Mouse (Mus musculus): ENCODE data around the gene Ccdc66.

The Ccdc66 gene

DNA sequence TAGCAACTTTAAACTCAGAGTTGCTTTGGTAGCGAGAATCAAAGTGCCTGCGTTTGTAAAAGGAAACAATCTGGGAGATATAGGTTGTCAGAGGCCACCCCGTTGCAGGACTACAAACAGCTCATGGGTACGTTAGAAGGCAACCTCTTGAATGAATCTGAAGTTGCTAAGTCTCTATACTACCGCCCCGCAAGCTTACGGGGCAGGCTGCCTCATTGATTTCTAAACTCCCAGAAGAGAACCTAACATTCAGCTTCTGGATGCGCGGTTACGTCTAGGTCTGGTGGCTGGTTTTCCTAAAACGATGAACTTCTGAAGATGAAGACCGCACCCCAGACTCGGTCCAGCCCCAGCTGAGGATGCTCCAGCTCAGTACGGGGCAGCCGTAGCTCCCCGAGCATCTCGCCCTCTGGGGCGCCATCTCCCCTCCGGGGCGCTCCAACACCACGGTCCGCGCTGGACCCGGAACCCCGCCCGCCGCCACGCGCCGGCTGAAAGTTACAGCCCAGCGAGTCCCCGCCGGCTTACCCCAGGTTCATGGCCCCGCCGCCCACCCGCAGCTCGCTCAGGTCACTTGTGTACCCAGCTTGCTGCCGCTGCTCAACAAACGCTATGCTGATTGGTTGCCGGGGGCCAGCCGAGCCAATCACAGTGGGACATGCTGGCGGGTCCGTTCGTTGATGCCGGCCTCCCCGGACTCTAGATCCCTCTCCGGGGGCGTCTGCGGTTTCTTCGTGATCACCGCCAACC is at the start of gene Ccdc66:
TSS of gene Ccdc66 (minus strand) at position 567 of the 750 bp plus-strand sequence.
- ChIA-PET CTCF (interaction anchor here in 3 of 4 experiments (0.5 to 2.0 kb wide), 12 partner anchors 9 to 477 kb away, joined by 3 to 11 read pairs (median 3); no protein-coding TSS in a partner anchor), POLR2A (interaction anchor here in 3 of 4 experiments (0.5 to 7.3 kb wide), 27 partner anchors 8 to 321 kb away, joined by 3 to 43 read pairs (median 4); partner anchors contain the start of gene Fam208a (in 3 of the 3))

DNA sequence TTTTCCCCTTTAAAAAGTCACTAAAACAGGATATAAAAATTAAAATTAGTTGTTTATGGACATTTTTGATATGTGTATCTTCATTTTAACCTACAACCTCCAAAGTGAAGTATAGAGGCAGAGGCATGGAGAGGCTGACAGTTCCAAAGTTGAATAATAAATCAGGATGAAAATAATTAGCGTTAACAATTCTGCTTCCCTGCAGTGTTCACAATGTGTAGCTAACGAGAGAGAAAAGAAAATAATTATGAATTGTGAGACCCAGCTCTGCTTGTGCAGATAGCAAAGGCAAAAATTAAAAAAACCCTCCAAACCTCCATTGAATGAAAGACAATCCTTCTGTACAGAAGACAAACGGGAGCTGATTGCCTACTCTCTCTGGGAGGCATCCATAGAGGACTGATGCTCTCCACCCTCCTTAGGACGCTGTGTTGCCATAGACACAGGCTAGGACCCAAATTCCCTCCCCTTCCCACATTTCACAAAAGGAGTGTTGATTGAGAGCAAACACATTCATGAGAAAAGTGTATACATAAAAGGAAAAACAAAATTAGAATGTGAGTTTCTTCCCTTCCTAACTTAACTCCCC is 35.7 kb upstream of the Ccdc66 start:
- CTCF ChIA-PET = interaction anchor here in 1 of 4 experiments (1.2 kb wide), 1 partner anchor 16 kb away, joined by 4 read pairs; no protein-coding TSS in a partner anchor
- POLR2A ChIA-PET = no interaction called here

DNA sequence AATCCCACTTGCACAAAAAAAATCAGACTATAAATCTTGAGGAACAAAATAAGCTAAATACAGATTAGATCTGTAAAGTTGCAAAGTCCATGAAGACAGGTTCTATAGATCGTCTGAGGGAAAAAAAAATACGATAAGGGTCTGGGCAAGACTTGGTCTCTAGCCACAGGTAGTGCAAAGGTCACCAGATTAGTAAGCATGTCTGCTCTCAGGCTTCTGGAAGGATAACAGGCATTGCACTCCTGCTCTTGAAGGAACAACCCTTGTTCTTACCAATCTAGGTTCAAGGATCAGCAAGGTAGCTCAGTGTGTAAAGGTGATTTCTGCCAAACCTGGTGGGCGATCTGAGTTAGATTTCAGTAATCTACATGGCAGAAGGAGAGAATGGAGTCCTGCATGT is 28.2 kb upstream of the Ccdc66 start:
- CTCF ChIA-PET = no interaction called here

DNA sequence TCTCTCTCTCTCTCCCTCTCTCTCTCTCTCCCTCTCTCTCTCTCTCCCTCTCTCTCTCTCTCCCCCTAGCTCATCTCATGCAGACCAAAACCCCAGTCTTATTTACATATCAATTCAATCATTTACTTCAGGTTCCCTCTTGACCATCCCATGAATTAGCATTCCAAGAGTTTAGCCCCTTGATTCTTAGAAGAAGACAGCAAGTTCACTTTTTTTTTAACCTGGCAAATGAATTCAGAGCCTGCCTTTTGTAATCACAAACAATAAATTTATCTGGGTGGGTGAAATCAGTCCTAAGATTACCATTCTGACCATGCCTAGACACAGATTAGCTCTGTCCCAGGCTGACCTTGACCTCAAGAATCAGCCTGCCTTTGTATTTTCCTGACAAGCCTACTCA is 16.3 kb upstream of the Ccdc66 start:
- ChIA-PET POLR2A (interaction anchor here in 1 of 4 experiments (0.6 to 1.0 kb wide), 2 partner anchors 36 to 72 kb away, joined by 3 to 4 read pairs; no protein-coding TSS in a partner anchor), CTCF (no interaction called here)

More for the DNA sequence above, 28.2 kb upstream of the Ccdc66 start:
- POLR2A ChIA-PET = interaction anchor here in 1 of 4 experiments (0.6 kb wide), 1 partner anchor 8 kb away, joined by 3 read pairs; no protein-coding TSS in a partner anchor

DNA sequence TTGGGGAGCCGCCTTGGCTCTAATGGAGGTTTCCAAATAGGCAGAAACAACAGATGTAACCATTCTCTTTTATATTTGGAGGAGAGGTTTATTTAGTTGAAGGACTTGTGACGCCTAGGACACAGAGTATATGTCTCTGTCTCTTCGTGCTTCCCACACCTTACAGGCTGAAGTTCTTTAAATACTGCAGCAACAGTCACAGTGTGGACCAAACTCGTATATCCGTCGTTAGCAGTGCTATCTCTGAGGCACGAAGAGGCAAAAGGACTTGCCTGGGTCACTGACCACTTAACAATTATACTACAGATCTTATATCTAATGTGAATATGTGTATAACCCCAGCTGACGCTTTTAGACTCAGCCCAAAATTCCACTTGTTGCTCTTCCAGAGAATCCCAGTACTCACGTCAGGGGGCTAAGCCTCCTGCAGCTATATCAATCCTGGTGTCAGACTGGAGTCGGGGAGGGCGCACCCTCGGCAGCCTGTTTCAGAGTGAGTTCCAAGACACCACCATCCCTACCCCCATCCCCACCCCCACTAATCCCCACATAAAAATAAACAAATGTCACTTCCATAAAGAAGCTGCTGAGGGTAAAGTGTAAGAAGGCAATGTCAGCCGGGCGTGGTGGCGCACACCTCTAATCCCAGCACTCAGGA is 513 bp upstream of the Ccdc66 start:
- ChIA-PET CTCF (interaction anchor here in 3 of 4 experiments (0.6 to 1.2 kb wide), 6 partner anchors 8 to 232 kb away, joined by 3 to 9 read pairs (median 3); no protein-coding TSS in a partner anchor), POLR2A (interaction anchor here in 3 of 4 experiments (0.6 to 7.3 kb wide), 22 partner anchors 7 to 271 kb away, joined by 3 to 43 read pairs (median 4); partner anchors contain the start of gene Fam208a (in 3 of the 3))

DNA sequence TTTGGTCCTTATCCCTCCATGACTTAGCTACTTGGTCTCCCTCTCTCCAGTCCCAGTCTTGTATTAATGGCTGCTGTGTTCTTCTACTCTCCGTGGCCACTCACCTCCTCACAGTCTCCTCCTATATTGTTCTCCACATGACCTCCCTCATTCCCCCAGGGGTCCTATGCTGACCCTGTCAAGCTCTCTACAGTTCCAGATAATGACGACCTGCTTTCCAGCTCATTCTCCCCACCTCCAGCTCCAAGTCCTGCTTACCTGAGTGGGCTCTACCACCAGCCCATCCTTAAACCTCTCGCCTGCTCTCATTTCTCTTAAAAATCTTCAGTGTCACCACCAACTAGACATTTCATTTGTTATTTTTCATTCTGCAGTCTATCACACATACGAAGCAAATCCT is 7.2 kb downstream of the Ccdc66 start:
- POLR2A ChIA-PET = interaction anchor here in 1 of 4 experiments (0.7 kb wide), 1 partner anchor 63 kb away, joined by 3 read pairs; no protein-coding TSS in a partner anchor
- CTCF ChIA-PET = interaction anchor here in 2 of 4 experiments (0.6 to 0.7 kb wide), 4 partner anchors 59 to 244 kb away, joined by 3 to 14 read pairs (median 4); no protein-coding TSS in a partner anchor

DNA sequence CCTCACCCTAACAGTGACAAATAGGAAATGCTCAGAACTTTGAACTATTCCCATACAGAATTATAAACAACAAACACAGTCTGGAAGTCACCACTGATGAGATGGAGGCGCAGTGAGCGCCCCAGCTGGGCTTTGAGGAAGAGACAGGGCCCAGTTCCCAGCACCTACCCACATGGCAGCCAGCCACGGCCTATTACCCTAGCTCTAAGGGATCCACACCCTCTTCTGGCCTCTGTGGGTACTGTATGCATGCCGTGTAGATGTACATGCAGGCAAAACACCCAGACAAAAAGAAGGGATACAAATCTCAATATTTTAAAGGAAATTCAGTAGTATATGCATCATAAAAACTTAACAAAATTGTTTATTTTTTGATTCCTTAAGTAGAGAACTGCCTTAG is 14.7 kb downstream of the Ccdc66 start:
- ChIA-PET POLR2A (interaction anchor here in 2 of 4 experiments (0.6 to 1.5 kb wide), 4 partner anchors 15 to 370 kb away, joined by 3 to 7 read pairs (median 4); partner anchors contain the start of gene Ccdc66 (in 1 of the 2)), CTCF (interaction anchor here in 3 of 4 experiments (0.5 to 1.2 kb wide), 5 partner anchors 10 to 380 kb away, joined by 3 to 5 read pairs (median 3); partner anchors contain the start of gene Ccdc66 (in 1 of the 3))

DNA sequence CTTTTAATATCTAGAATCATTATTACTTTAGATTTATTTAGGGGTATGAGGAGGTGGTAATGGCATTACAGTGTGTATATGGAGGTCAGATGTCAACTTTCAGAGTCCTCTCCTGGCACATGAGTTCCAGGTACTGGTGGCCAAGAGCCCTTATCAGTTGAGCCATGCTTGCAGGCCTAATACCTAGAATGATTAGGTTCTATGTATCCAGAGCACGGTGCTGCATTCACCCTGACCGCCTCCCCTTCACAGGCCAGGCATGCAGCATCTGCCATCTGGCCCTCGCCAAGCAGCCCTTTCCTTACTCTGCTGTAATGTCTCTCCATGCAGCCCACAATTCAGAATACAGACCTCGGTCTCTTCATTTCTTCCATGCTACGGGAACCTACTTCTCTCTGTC is 16.9 kb downstream of the Ccdc66 start:
- CTCF ChIA-PET = no interaction called here

DNA sequence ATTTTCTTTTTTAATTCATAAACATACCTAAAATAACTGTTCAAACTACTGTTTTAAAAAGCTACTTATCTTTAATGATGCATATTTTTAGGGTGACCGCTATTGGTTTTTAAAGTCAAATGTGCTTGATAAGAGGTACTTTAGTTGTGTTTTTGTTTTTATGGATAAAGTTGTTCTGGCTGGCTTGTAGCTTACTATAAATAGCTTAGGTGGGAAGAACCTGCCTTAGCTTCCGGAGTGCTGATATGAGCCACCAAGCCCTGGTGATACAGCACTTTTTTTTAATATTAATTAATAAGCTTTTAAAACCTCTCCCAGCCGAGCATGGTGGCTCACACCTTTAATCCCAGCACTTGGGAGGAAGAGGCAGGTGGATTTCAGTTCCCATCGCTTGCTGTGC is 61.3 kb downstream of the Ccdc66 start:
- ChIA-PET POLR2A (interaction anchor here in 3 of 4 experiments (0.6 to 18.4 kb wide), 10 partner anchors 11 to 206 kb away, joined by 3 to 329 read pairs (median 8); partner anchors contain the start of gene Fam208a (in 2 of the 3)), CTCF (no interaction called here)

More for the DNA sequence above, 16.9 kb downstream of the Ccdc66 start:
- POLR2A ChIA-PET = interaction anchor here in 1 of 4 experiments (1.0 kb wide), 1 partner anchor 11 kb away, joined by 3 read pairs; no protein-coding TSS in a partner anchor

DNA sequence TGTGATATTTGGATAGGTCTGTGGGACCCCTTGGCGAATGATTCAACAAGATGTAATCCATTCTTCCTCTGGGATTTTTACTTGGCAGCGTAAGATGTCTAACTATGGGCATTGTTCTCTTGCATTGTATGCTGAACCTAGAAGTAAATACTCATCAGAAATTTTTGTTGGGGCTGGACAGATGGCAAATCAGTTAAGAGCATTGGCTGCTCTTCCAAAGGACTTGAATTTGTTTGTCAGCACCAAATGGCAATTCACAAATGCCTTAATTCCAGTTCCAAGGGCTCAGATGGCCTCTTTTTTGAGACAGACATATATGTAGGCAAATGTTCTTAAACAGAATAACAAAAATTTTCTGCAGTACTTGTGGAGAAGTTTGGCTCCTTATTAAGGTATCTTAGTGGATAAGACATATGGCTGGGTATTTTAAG is 63.4 kb downstream of the Ccdc66 start:
- ChIA-PET POLR2A (interaction anchor here in 3 of 4 experiments (0.6 to 18.4 kb wide), 9 partner anchors 11 to 58 kb away, joined by 3 to 329 read pairs (median 5); partner anchors contain the start of gene Fam208a (in 3 of the 3)), CTCF (interaction anchor here in 1 of 4 experiments (0.7 kb wide), 1 partner anchor 251 kb away, joined by 4 read pairs; no protein-coding TSS in a partner anchor)

DNA sequence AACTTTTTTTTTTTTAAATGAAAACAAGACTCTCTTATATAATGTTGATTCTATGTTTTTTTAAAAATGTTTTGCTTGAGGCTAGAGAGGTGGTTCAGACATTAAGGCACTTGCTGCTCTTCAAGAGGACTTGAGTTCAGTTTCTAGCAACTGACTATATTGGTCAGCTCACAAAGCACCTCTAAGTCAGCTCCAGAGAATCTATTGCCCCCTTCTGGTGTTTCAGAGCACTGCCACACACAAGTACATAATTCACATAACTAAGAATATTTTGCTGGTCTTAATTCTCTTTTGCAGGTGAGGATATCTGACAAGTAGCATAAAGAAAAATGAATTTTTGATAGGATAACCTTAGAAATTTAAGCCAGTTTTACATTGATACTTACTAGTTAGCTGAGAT is 67.3 kb downstream of the Ccdc66 start:
- POLR2A ChIA-PET = interaction anchor here in 3 of 4 experiments (0.6 to 18.4 kb wide), 11 partner anchors 4 to 326 kb away, joined by 3 to 329 read pairs (median 3); partner anchors contain the start of gene Fam208a (in 2 of the 3)
- CTCF ChIA-PET = interaction anchor here in 2 of 4 experiments (0.6 to 1.2 kb wide), 6 partner anchors 12 to 432 kb away, joined by 3 to 7 read pairs (median 5); partner anchors contain the start of gene Fam208a (in 1 of the 2)

DNA sequence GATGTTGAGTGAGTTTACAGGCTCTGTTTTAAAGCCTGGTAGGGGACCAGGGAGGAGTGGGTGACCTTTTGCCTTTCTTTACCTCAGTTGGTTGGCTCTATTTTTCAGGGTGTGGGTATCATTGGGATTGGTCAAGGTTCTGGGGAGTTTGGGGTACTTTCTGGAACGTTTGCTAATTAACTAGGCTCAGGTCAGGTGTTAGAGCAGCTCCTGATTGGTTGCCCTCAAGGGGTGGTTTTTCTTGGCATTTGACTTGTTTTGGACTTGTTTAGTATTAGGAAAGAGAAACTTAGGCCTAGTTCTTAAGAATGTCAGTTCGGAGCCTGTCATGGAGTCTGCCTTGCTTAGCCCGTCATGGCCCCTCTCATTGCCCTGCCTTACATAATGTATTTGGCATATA is 71.4 kb downstream of the Ccdc66 start:
- POLR2A ChIA-PET = interaction anchor here (0.6 to 18.4 kb wide), 28 partner anchors 3 to 297 kb away, joined by 3 to 329 read pairs (median 4); partner anchors contain the start of gene Fam208a (in 4 of the 4)
- CTCF ChIA-PET = no interaction called here

DNA sequence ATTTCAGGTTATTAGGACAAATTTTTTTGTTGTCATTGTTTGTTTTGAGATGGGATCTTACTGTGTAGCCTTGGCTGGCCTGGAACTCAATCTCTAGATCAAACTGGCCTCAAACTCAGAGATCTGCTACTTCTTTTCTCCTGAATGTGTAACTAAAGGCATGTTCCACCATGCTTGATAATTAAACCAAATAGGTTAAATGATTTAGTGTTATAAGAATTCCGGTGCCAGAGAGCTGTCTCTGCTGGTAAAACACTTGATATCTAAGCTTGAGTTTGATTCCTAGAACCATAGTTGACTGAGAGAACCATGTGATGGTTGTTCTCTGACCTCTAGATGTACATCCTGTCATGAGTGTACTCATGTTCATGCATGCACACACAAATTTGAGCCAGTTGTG is 72.1 kb downstream of the Ccdc66 start:
- ChIA-PET CTCF (no interaction called here), POLR2A (interaction anchor here in 3 of 4 experiments (0.8 to 18.4 kb wide), 20 partner anchors 3 to 241 kb away, joined by 3 to 329 read pairs (median 5); partner anchors contain the start of genes Fam208a (in 2 of the 3) and Ccdc66 (in 1 of the 3))

DNA sequence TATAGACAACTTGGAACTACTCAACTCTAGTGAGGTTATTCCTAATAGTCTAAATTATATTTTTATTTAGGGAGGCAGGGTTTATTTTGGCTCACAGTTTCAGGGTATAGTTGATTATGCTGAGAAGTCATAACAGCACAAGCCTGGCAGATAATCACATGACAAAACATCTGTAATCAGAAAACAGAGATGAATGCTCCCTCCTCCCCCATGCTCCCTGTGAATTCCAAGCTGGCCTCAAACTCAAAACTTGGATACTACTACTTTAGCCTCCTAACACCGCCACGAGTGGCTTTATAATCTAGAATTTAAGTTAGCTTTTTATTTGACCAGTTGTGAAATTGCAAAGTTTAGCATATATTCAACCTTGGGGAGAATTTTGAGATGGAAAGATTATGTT is 76.2 kb downstream of the Ccdc66 start:
- POLR2A ChIA-PET = interaction anchor here in 3 of 4 experiments (0.7 to 15.7 kb wide), 6 partner anchors 12 to 151 kb away, joined by 3 to 329 read pairs (median 3); no protein-coding TSS in a partner anchor
- CTCF ChIA-PET = no interaction called here

Data from embryonic stem cell, embryonic (primary cell).